Mouse (Mus musculus): ENCODE measurements around the gene Crim1. TPM values are rescaled to one million over a fixed set of nuclear protein-coding genes. Genes with fewer than 3 reads are reported as not detected.

Gene Crim1
- polyA plus RNA-seq, 1 experiment from 2014 or later: 2.9 TPM

- Histone ChIP-seq H3K27me3 (ENCODE audit: control insufficient read depth, insufficient read depth, low read length) (no peaks in the 10 kb centered on the region), H3K36me3 (ENCODE audit: control insufficient read depth, insufficient read depth, low read length) (no peaks in the 10 kb centered on the region), H3K9ac (ENCODE audit: low read depth, low read length) (no peak overlapping the region), H3K4me3 (ENCODE audit: low read depth, low read length) (no peak overlapping the region), H3K9me3 (replicated peaks; ENCODE audit: control insufficient read depth, low read length) (no peaks in the 10 kb centered on the region), H3K27ac (ENCODE audit: low read depth, low read length) (no peak overlapping the region), H3K4me2 (no peak overlapping the region), H3K4me1 (ENCODE audit: control insufficient read depth, insufficient read depth, low read length) (peaks cover 17% of the 10 kb centered on the region)
- ATAC-seq (replicated peaks; ENCODE audit: insufficient number of reproducible peaks, low FRiP score, low TSS enrichment): no peak
- WGBS (ENCODE audit: insufficient replicate concordance): 55% methylated on average over 6 of the region's 6 CpGs
These were observed 17.4 kb downstream of the Crim1 start for GRCm38 (mm10) chr17:78217406-78217805.

DNA sequence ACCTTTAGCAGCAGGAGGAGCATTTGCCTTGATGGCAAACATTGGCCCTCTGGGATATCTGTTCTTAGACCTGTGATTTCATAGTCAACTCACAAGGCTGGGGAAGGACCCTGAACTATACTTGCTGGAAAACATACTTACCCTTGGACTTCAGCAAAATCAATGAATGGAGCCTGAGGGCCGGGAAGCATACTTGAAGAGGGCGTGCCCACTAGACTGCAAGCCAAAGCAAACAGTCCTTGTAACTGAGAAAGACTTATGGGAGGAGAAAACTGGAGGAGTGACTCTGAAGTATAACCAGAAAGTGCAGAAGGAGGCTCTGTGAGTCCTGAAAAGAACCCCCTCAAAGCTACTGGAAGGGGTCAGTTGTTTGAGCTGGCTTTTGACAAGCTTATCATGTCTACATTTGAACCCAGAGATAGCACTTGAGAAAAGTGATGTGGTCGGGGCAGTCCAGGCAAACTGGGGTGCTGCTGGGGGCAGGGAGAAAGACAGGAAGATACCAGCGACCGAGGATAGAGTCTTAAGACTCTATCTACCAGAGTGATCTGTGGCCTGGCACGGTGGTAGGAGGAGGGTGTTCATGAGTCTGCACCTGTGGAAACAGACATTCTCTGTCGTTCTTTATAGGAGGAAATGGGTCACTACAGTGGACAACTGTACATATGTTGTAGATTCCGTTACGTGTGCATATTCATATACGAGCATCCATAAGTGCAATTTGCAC is 18.6 kb downstream of the Crim1 start:
- 73% methylated on average over 10 of the region's 10 CpGs for WGBS (ENCODE audit: insufficient replicate concordance)

GRCm38 (mm10) chr17:78221007-78221642 is 21.1 kb downstream of the Crim1 start:
- H3K36me3 ChIP-seq (ENCODE audit: control insufficient read depth, insufficient read depth, low read length): no peaks in the 10 kb centered on the region
- H3K4me1 ChIP-seq (ENCODE audit: control insufficient read depth, insufficient read depth, low read length): peaks cover 13% of the 10 kb centered on the region; the same call in 1 of the 2 replicates
- no peak overlapping the region for H3K4me3 ChIP-seq (ENCODE audit: low read depth, low read length)
- 59% methylated on average over 8 of the region's 8 CpGs for WGBS (ENCODE audit: insufficient replicate concordance)
- no peak overlapping the region for H3K27ac ChIP-seq (ENCODE audit: low read depth, low read length)
- no peaks in the 10 kb centered on the region for H3K27me3 ChIP-seq (ENCODE audit: control insufficient read depth, insufficient read depth, low read length)
- no peaks in the 10 kb centered on the region for H3K9me3 ChIP-seq (replicated peaks; ENCODE audit: control insufficient read depth, low read length)
- no peak overlapping the region for H3K9ac ChIP-seq (ENCODE audit: low read depth, low read length)
- H3K4me2 ChIP-seq: no peak overlapping the region
- no peak for ATAC-seq (replicated peaks; ENCODE audit: insufficient number of reproducible peaks, low FRiP score, low TSS enrichment)

More for the DNA sequence above, 18.6 kb downstream of the Crim1 start:
- H3K36me3 ChIP-seq (ENCODE audit: control insufficient read depth, insufficient read depth, low read length): no peaks in the 10 kb centered on the region
- no peak overlapping the region for H3K4me2 ChIP-seq
- peaks cover 13% of the 10 kb centered on the region; the same call in 1 of the 2 replicates for H3K4me1 ChIP-seq (ENCODE audit: control insufficient read depth, insufficient read depth, low read length)
- no peak overlapping the region for H3K9ac ChIP-seq (ENCODE audit: low read depth, low read length)
- no peaks in the 10 kb centered on the region for H3K9me3 ChIP-seq (replicated peaks; ENCODE audit: control insufficient read depth, low read length)
- no peak overlapping the region for H3K4me3 ChIP-seq (ENCODE audit: low read depth, low read length)
- H3K27ac ChIP-seq (ENCODE audit: low read depth, low read length): no peak overlapping the region
- H3K27me3 ChIP-seq (ENCODE audit: control insufficient read depth, insufficient read depth, low read length): no peaks in the 10 kb centered on the region
- ATAC-seq (replicated peaks; ENCODE audit: insufficient number of reproducible peaks, low FRiP score, low TSS enrichment): no peak

DNA sequence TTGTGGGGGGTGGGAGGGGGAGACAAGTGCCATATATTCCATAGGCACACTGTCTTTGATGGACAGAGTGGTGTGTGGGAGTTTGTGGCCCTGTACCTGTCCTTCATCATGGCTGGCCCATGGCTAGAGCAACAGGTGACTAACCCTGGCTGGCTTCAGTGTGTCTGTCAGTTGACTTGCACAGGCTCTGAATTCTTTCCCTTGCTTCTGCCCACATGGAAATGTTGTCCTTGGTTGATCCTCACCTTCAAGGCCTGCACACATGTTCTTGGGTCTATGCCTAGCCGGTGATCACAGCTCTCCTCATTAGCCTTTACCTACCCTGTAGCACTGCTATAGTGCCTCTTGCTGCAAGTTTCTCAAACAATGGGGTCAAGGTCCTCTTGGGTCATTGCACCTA is 21.8 kb downstream of the Crim1 start:
- no peak overlapping the region for H3K27ac ChIP-seq (ENCODE audit: low read depth, low read length)
- H3K9me3 ChIP-seq (replicated peaks; ENCODE audit: control insufficient read depth, low read length): no peaks in the 10 kb centered on the region
- no peak for ATAC-seq (replicated peaks; ENCODE audit: insufficient number of reproducible peaks, low FRiP score, low TSS enrichment)
- no peaks in the 10 kb centered on the region for H3K36me3 ChIP-seq (ENCODE audit: control insufficient read depth, insufficient read depth, low read length)
- no peak overlapping the region for H3K4me2 ChIP-seq
- H3K27me3 ChIP-seq (ENCODE audit: control insufficient read depth, insufficient read depth, low read length): no peaks in the 10 kb centered on the region
- no peak overlapping the region for H3K4me3 ChIP-seq (ENCODE audit: low read depth, low read length)
- no peak overlapping the region for H3K9ac ChIP-seq (ENCODE audit: low read depth, low read length)
- 90% methylated on average over 1 of the region's 1 CpGs for WGBS (ENCODE audit: insufficient replicate concordance)
- H3K4me1 ChIP-seq (ENCODE audit: control insufficient read depth, insufficient read depth, low read length): peaks cover 8% of the 10 kb centered on the region; the same call in 1 of the 2 replicates

DNA sequence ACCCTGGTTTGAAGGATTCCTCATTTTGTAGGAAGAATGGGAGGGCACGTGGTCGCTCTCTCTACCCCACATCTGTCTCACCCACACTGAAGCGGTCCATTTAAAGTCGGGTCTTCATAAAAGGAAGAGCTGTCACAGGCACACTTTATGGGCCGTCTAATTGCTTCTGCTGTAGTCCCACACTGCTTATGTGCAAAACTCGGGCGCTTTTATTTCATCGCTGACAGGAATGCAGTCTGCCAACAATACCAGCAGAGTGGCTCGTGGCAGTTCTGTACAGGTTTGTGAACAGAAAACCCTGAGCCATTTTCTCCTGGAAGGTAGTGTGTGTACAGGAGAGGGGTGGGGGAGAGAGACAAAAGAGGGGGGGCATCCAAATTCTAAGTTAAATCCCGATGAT is 23.9 kb downstream of the Crim1 start:
- H3K9ac ChIP-seq (ENCODE audit: low read depth, low read length): no peak overlapping the region
- H3K27me3 ChIP-seq (ENCODE audit: control insufficient read depth, insufficient read depth, low read length): no peaks in the 10 kb centered on the region
- H3K36me3 ChIP-seq (ENCODE audit: control insufficient read depth, insufficient read depth, low read length): no peaks in the 10 kb centered on the region
- H3K4me2 ChIP-seq: no peak overlapping the region
- peaks cover 8% of the 10 kb centered on the region; the same call in 1 of the 2 replicates for H3K4me1 ChIP-seq (ENCODE audit: control insufficient read depth, insufficient read depth, low read length)
- H3K27ac ChIP-seq (ENCODE audit: low read depth, low read length): no peak overlapping the region
- no peaks in the 10 kb centered on the region for H3K9me3 ChIP-seq (replicated peaks; ENCODE audit: control insufficient read depth, low read length)
- H3K4me3 ChIP-seq (ENCODE audit: low read depth, low read length): no peak overlapping the region
- ATAC-seq (replicated peaks; ENCODE audit: insufficient number of reproducible peaks, low FRiP score, low TSS enrichment): no peak
- WGBS (ENCODE audit: insufficient replicate concordance): 75% methylated on average over 10 of the region's 10 CpGs

DNA sequence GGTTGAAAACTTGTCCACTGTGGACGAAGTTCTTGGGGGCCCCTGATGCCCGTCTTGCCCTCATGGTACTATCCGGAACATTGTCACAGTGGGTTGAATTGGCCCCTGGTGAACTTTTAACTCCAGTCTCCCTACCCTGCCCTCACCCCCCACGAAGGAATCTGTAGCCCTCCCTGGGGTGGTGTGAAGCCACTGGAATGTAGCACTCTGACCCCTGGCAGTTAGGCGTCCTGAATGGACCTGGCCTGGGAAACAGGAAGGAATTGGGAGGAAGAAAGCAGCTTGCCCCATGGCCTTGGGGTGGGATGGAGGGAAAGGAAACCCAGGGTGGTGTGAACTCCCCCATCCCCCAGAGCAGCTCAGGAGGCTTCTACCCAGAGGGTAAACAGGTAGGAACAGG is 25.5 kb downstream of the Crim1 start:
- Histone ChIP-seq H3K9me3 (replicated peaks; ENCODE audit: control insufficient read depth, low read length) (no peaks in the 10 kb centered on the region), H3K27me3 (ENCODE audit: control insufficient read depth, insufficient read depth, low read length) (no peaks in the 10 kb centered on the region), H3K9ac (ENCODE audit: low read depth, low read length) (no peak overlapping the region), H3K4me1 (ENCODE audit: control insufficient read depth, insufficient read depth, low read length) (peaks cover 8% of the 10 kb centered on the region; the same call in 1 of the 2 replicates), H3K4me2 (no peak overlapping the region), H3K4me3 (ENCODE audit: low read depth, low read length) (no peak overlapping the region), H3K27ac (ENCODE audit: low read depth, low read length) (no peak overlapping the region), H3K36me3 (ENCODE audit: control insufficient read depth, insufficient read depth, low read length) (no peaks in the 10 kb centered on the region)
- ATAC-seq (replicated peaks; ENCODE audit: insufficient number of reproducible peaks, low FRiP score, low TSS enrichment): no peak
- WGBS (ENCODE audit: insufficient replicate concordance): 57% methylated on average over 5 of the region's 5 CpGs

DNA sequence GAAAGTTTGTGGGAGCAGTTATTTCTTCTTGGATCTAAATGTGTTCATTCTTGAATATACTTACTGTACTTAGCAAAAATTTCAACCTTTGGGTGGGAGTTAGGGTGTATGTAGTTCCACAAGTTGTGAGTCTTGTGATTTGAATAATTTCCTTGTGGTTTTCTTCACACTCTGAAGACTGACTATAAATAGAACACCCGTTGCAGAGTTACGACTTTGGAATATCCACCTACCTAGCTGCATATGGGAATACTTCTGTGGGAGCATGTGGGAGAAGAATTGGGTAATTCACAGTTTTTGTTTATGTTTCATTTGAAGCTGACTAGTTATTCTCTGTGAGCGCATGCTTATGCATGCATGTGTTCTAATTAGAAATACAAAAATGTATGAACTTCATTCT is 27.2 kb downstream of the Crim1 start:
- WGBS (ENCODE audit: insufficient replicate concordance): 67% methylated on average over 3 of the region's 3 CpGs
- ATAC-seq (replicated peaks; ENCODE audit: insufficient number of reproducible peaks, low FRiP score, low TSS enrichment): no peak

GRCm38 (mm10) chr17:78231567-78231966 is 31.5 kb downstream of the Crim1 start:
- no peak for ATAC-seq (replicated peaks; ENCODE audit: insufficient number of reproducible peaks, low FRiP score, low TSS enrichment)
- WGBS (ENCODE audit: insufficient replicate concordance): 94% methylated on average over 5 of the region's 5 CpGs
- Histone ChIP-seq H3K9me3 (replicated peaks; ENCODE audit: control insufficient read depth, low read length) (no peaks in the 10 kb centered on the region), H3K27ac (ENCODE audit: low read depth, low read length) (no peak overlapping the region), H3K36me3 (ENCODE audit: control insufficient read depth, insufficient read depth, low read length) (no peaks in the 10 kb centered on the region), H3K4me2 (no peak overlapping the region), H3K4me3 (ENCODE audit: low read depth, low read length) (no peak overlapping the region), H3K4me1 (ENCODE audit: control insufficient read depth, insufficient read depth, low read length) (0 out of 2 replicates have a peak, but pooled peaks cover 4% of the 10 kb centered on the region), H3K27me3 (ENCODE audit: control insufficient read depth, insufficient read depth, low read length) (no peaks in the 10 kb centered on the region; the same call in 1 of the 2 replicates), H3K9ac (ENCODE audit: low read depth, low read length) (no peak overlapping the region)

More for the DNA sequence above, 27.2 kb downstream of the Crim1 start:
- no peak overlapping the region for H3K9ac ChIP-seq (ENCODE audit: low read depth, low read length)
- no peaks in the 10 kb centered on the region for H3K9me3 ChIP-seq (replicated peaks; ENCODE audit: control insufficient read depth, low read length)
- no peak overlapping the region for H3K4me2 ChIP-seq
- no peak overlapping the region for H3K27ac ChIP-seq (ENCODE audit: low read depth, low read length)
- no peak overlapping the region for H3K4me3 ChIP-seq (ENCODE audit: low read depth, low read length)
- H3K27me3 ChIP-seq (ENCODE audit: control insufficient read depth, insufficient read depth, low read length): no peaks in the 10 kb centered on the region; the same call in 1 of the 2 replicates
- H3K36me3 ChIP-seq (ENCODE audit: control insufficient read depth, insufficient read depth, low read length): no peaks in the 10 kb centered on the region
- H3K4me1 ChIP-seq (ENCODE audit: control insufficient read depth, insufficient read depth, low read length): no peaks in the 10 kb centered on the region
